Mouse (Mus musculus) spleen, adult 12 weeks (tissue): ENCODE measurements around the gene Atp1a3.
"Not testable (repeated sequence)": the region's sequence is repeated elsewhere in the genome, so short reads cannot be mapped to it uniquely, and the experiment has no call there.

Source experiments
- DNase-seq: peaks from one replicate; pipeline ENCODE4 v3.0.0; 2022; ENCODE audit warnings: low spot score

Atp1a3 gene

GRCm38 (mm10) chr7:25005421-25006065 lies at the start of gene Atp1a3:
Gene Atp1a3 (minus strand): TSS chr7:25005958.
- no peak for DNase-seq

- no peak for DNase-seq
Measured at GRCm38 (mm10) chr7:25052587-25052986, 46.8 kb upstream of the Atp1a3 start.

GRCm38 (mm10) chr7:25049295-25049930 lies 43.7 kb upstream of the Atp1a3 start:
- DNase-seq, result no peak

- DNase-seq, result no peak
Measured at GRCm38 (mm10) chr7:25047363-25047762, 41.6 kb upstream of the Atp1a3 start.

- not testable (repeated sequence) for DNase-seq
Measured at GRCm38 (mm10) chr7:25044599-25044998, 38.8 kb upstream of the Atp1a3 start.

GRCm38 (mm10) chr7:25041921-25042320 lies 36.2 kb upstream of the Atp1a3 start:
- no peak for DNase-seq

GRCm38 (mm10) chr7:25035916-25036315 lies 30.2 kb upstream of the Atp1a3 start:
- peak; percentile 55 for DNase-seq

- no peak for DNase-seq
Measured at GRCm38 (mm10) chr7:25034796-25035195, 29.0 kb upstream of the Atp1a3 start.

- DNase-seq, result no peak
Measured at GRCm38 (mm10) chr7:25031528-25031927, 25.8 kb upstream of the Atp1a3 start.

- DNase-seq, result peak; percentile 57
Measured at GRCm38 (mm10) chr7:25030032-25030753, 24.4 kb upstream of the Atp1a3 start.

- DNase-seq, result no peak
Measured at GRCm38 (mm10) chr7:25026452-25026851, 20.7 kb upstream of the Atp1a3 start.

GRCm38 (mm10) chr7:25025855-25026439 lies 20.2 kb upstream of the Atp1a3 start:
- DNase-seq, result no peak

- no peak for DNase-seq
Measured at GRCm38 (mm10) chr7:25011592-25011991, 5.8 kb upstream of the Atp1a3 start.

- DNase-seq, result no peak
Measured at GRCm38 (mm10) chr7:25010090-25010913, 4.5 kb upstream of the Atp1a3 start.

GRCm38 (mm10) chr7:25009099-25009700 lies 3.4 kb upstream of the Atp1a3 start:
- DNase-seq, result no peak

GRCm38 (mm10) chr7:25008635-25009034 lies 2.9 kb upstream of the Atp1a3 start:
- DNase-seq, result no peak

GRCm38 (mm10) chr7:25007609-25008374 lies 2.0 kb upstream of the Atp1a3 start:
- DNase-seq, result no peak

- DNase-seq, result no peak
Measured at GRCm38 (mm10) chr7:25006586-25007364, 1.0 kb upstream of the Atp1a3 start.

- no peak for DNase-seq
Measured at GRCm38 (mm10) chr7:25006171-25006570, 413 bp upstream of the Atp1a3 start.

GRCm38 (mm10) chr7:25004806-25005205 lies 952 bp downstream of the Atp1a3 start:
- no peak for DNase-seq
